Mouse (Mus musculus) hindbrain, embryonic 10.5 days (tissue): ENCODE results near the gene Slc8a3. TPM values are rescaled to one million over a fixed set of nuclear protein-coding genes. Genes with fewer than 3 reads are reported as not detected.

ENCODE experiments used
- DNase-seq: peaks from one replicate; pipeline ENCODE4 v3.0.0-alpha.2; 2017; ENCODE audit warnings: low spot score
- H3K27ac ChIP-seq: fragments of 300-500 bp; sonication (generic); 2 replicates; pipeline ENCODE4 v1.5.1; 2016; ENCODE audit warnings: mild to moderate bottlenecking, moderate library complexity
- H3K27me3 ChIP-seq: fragments of 300-500 bp; sonication (generic); 2 replicates; pipeline ENCODE4 v1.6.1; 2016; ENCODE audit warnings: mild to moderate bottlenecking; ENCODE audit not compliant: poor library complexity, insufficient read depth, severe bottlenecking
- H3K36me3 ChIP-seq: fragments of 300-500 bp; sonication (generic); 2 replicates; pipeline ENCODE4 v1.6.1; 2016; ENCODE audit warnings: mild to moderate bottlenecking, moderate library complexity
- H3K4me1 ChIP-seq: fragments of 300-500 bp; sonication (generic); replicated peaks from 2 replicates; pipeline ENCODE4 v1.6.1; 2016; ENCODE audit warnings: mild to moderate bottlenecking
- H3K4me3 ChIP-seq: fragments of 300-500 bp; sonication (generic); 2 replicates; pipeline ENCODE4 v1.5.1; 2016; ENCODE audit warnings: mild to moderate bottlenecking, moderate library complexity
- H3K9me3 ChIP-seq: fragments of 300-500 bp; sonication (generic); 2 replicates; pipeline ENCODE4 v1.6.1; 2016; ENCODE audit warnings: mild to moderate bottlenecking, moderate library complexity
- WGBS: fragments of 180-500 bp; shearing (Covaris S2); methylation state at CpG from one replicate; pipeline ENCODE4 v1.1.7; 2016; 5-methylcytosine and 5-hydroxymethylcytosine counted together
- polyA plus RNA-seq: library from polyadenylated mRNA; unstranded; fragments of >200 nt; fragmentation: Nextera tagmentation; extraction: Ambion mirVana; gene quantifications from 2 replicates; pipeline ENCODE4 v1.2.1, GENCODE M21; 2016

Gene Slc8a3
- polyA plus RNA-seq, 1 experiment from 2014 or later = 2.3 TPM

- H3K9me3 ChIP-seq = no peaks in the 10 kb centered on the region
- peak overlapping the region; percentile 74 for H3K27ac ChIP-seq
- H3K4me3 ChIP-seq = no peak overlapping the region
- no peaks in the 10 kb centered on the region for H3K27me3 ChIP-seq
- no peak for DNase-seq
- WGBS = 86% methylated on average over 9 of the region's 9 CpGs
- peaks cover 25% of the 10 kb centered on the region for H3K36me3 ChIP-seq
- H3K4me1 ChIP-seq = peaks cover 30% of the 10 kb centered on the region
Observed at GRCm38 (mm10) chr12:81167142-81167541, 165.8 kb downstream of the Slc8a3 start.

- 85% methylated on average over 8 of the region's 8 CpGs for WGBS
- no peaks in the 10 kb centered on the region for H3K27me3 ChIP-seq
- H3K27ac ChIP-seq = peak overlapping the region; percentile 74
Observed at GRCm38 (mm10) chr12:81166615-81167014, 166.4 kb downstream of the Slc8a3 start.

DNA sequence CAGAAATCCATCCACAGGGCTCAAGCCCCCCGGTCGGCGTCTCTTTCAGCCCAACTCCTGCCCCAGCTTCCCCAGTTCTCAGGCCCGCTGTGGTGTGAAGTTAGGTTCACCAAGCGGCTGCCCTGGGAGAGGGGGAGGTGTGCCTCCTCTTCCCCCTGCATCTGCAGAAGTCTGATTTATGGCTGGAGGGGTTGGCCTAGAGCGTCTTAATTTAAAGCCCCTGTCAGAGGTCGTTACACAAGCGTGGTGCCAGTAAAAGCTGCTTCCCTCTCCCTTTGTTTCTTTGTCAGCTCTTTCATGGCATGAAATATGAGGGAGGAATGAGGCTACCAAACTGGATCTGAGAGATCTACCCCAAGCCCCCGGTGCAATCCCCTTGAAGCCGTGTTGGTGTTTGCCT, 166.9 kb downstream of the Slc8a3 start:
- peak overlapping the region; percentile 74 for H3K27ac ChIP-seq

More at GRCm38 (mm10) chr12:81166615-81167014, 166.4 kb downstream of the Slc8a3 start:
- peaks cover 30% of the 10 kb centered on the region for H3K4me1 ChIP-seq
- no peak overlapping the region for H3K4me3 ChIP-seq
- DNase-seq = no peak
- peaks cover 20% of the 10 kb centered on the region for H3K36me3 ChIP-seq
- H3K9me3 ChIP-seq = no peaks in the 10 kb centered on the region

GRCm38 (mm10) chr12:81163566-81163965, 169.4 kb downstream of the Slc8a3 start:
- Histone ChIP-seq H3K4me1 (peaks cover 35% of the 10 kb centered on the region), H3K27me3 (no peaks in the 10 kb centered on the region), H3K9me3 (no peaks in the 10 kb centered on the region), H3K4me3 (no peak overlapping the region), H3K36me3 (peaks cover 18% of the 10 kb centered on the region), H3K27ac (no peak overlapping the region)
- DNase-seq = no peak
- 92% methylated on average over 3 of the region's 3 CpGs for WGBS

More for the DNA sequence above, 166.9 kb downstream of the Slc8a3 start:
- no peaks in the 10 kb centered on the region for H3K9me3 ChIP-seq
- no peaks in the 10 kb centered on the region for H3K27me3 ChIP-seq
- H3K4me1 ChIP-seq = peaks cover 30% of the 10 kb centered on the region
- peak; percentile 47 for DNase-seq
- H3K4me3 ChIP-seq = no peak overlapping the region
- 23% methylated on average over 10 of the region's 10 CpGs for WGBS
- H3K36me3 ChIP-seq = peaks cover 20% of the 10 kb centered on the region

DNA sequence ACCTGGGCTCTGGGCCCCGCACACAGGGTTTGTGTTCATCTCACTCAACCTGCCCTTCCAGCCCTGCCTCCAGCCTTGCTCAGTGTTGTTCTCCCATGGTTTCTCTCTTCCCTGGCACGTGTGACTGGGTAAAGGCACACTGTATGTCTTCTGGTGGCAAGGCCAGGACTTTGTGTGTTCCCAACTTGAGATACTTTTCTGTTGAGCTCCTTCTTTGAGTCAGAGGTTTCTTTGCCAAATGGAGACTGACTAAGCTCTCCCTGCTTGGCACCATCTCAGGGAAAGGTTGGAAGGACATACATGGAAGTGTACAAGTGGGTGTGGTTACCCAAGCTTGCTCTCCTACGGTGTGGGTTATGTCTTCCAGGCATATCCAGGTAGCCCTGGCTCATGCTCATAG, 169.8 kb downstream of the Slc8a3 start:
- no peak for DNase-seq
- 86% methylated on average over 3 of the region's 3 CpGs for WGBS

GRCm38 (mm10) chr12:81161282-81161681, 171.7 kb downstream of the Slc8a3 start:
- no peak overlapping the region for H3K27ac ChIP-seq
- DNase-seq = no peak
- H3K36me3 ChIP-seq = peaks cover 20% of the 10 kb centered on the region; the same call in 1 of the 2 replicates
- WGBS = 87% methylated on average over 2 of the region's 2 CpGs
- no peaks in the 10 kb centered on the region for H3K9me3 ChIP-seq
- peaks cover 15% of the 10 kb centered on the region for H3K4me1 ChIP-seq
- no peaks in the 10 kb centered on the region for H3K27me3 ChIP-seq
- H3K4me3 ChIP-seq = no peak overlapping the region

More for the DNA sequence above, 169.8 kb downstream of the Slc8a3 start:
- no peak overlapping the region for H3K27ac ChIP-seq
- peaks cover 31% of the 10 kb centered on the region for H3K4me1 ChIP-seq
- H3K36me3 ChIP-seq = peaks cover 23% of the 10 kb centered on the region
- H3K27me3 ChIP-seq = no peaks in the 10 kb centered on the region
- no peak overlapping the region for H3K4me3 ChIP-seq
- H3K9me3 ChIP-seq = no peaks in the 10 kb centered on the region

GRCm38 (mm10) chr12:81160831-81161230, 172.1 kb downstream of the Slc8a3 start:
- H3K9me3 ChIP-seq = no peaks in the 10 kb centered on the region
- 67% methylated on average over 5 of the region's 5 CpGs for WGBS
- no peak overlapping the region for H3K27ac ChIP-seq
- no peak overlapping the region for H3K4me3 ChIP-seq
- H3K4me1 ChIP-seq = peaks cover 10% of the 10 kb centered on the region
- no peaks in the 10 kb centered on the region for H3K27me3 ChIP-seq
- peaks cover 20% of the 10 kb centered on the region; the same call in 1 of the 2 replicates for H3K36me3 ChIP-seq
- peak; percentile 35 for DNase-seq

GRCm38 (mm10) chr12:81160425-81160824, 172.6 kb downstream of the Slc8a3 start:
- peaks cover 6% of the 10 kb centered on the region; the same call in 1 of the 2 replicates for H3K4me1 ChIP-seq
- no peaks in the 10 kb centered on the region for H3K27me3 ChIP-seq
- WGBS = 81% methylated on average over 3 of the region's 3 CpGs
- H3K27ac ChIP-seq = no peak overlapping the region
- H3K4me3 ChIP-seq = no peak overlapping the region
- no peak for DNase-seq
- H3K9me3 ChIP-seq = no peaks in the 10 kb centered on the region
- H3K36me3 ChIP-seq = peaks cover 23% of the 10 kb centered on the region; the same call in 1 of the 2 replicates

- 90% methylated on average over 2 of the region's 2 CpGs for WGBS
- H3K4me1 ChIP-seq = peaks cover 5% of the 10 kb centered on the region; the same call in 1 of the 2 replicates
Observed at GRCm38 (mm10) chr12:81159947-81160346, 173.0 kb downstream of the Slc8a3 start.

DNA sequence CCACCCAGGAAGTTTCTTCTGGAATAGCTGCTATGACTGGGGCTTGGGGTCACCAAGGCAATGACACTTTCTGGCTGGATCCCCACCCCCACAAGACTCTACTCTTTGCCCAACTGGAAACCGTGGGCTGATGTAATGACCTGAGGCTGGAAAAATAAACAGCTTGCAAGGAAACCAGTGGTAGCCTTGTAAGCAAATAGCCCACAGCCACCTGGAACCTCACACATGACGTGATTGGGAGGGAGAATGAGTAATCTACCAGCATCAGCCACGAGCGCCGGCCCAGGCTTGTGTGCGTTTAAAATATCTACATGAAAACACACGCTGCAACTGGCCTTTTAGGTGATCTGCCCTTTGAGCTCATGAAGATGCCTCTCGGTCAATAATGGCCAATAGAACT, 176.1 kb downstream of the Slc8a3 start:
- H3K4me3 ChIP-seq = no peak overlapping the region
- H3K27ac ChIP-seq = no peak overlapping the region
- no peak for DNase-seq
- H3K9me3 ChIP-seq = no peaks in the 10 kb centered on the region
- H3K36me3 ChIP-seq = peaks cover 44% of the 10 kb centered on the region
- 0 out of 2 replicates have a peak, but pooled peaks cover 5% of the 10 kb centered on the region for H3K4me1 ChIP-seq
- WGBS = 87% methylated on average over 8 of the region's 8 CpGs
- H3K27me3 ChIP-seq = peaks cover 12% of the 10 kb centered on the region

More at GRCm38 (mm10) chr12:81159947-81160346, 173.0 kb downstream of the Slc8a3 start:
- Histone ChIP-seq H3K36me3 (peaks cover 27% of the 10 kb centered on the region), H3K27me3 (no peaks in the 10 kb centered on the region), H3K4me3 (no peak overlapping the region), H3K9me3 (no peaks in the 10 kb centered on the region), H3K27ac (no peak overlapping the region; the same call in 1 of the 2 replicates)
- DNase-seq = no peak

DNA sequence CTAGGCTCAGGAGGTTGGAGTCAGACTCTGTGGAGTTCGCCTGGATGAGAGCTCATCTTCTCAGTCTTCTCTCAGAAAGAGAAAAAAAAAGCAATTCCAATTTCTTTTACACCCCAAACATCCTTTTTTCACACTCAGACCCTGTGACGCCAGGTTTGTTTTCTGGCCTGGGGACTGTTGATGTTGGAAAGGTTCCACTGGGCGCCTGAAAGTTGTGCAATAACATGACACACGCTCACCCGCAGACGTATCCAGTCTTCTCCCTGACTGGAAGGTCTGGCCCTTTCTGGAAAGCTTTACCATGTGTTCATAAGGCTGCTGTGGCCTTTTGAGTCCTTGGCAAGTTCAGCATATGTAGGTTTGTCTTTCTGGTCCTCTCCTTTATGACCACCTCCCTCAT, 177.3 kb downstream of the Slc8a3 start:
- Histone ChIP-seq H3K4me3 (no peak overlapping the region), H3K9me3 (no peaks in the 10 kb centered on the region), H3K36me3 (peaks cover 47% of the 10 kb centered on the region), H3K27ac (no peak overlapping the region), H3K4me1 (0 out of 2 replicates have a peak, but pooled peaks cover 5% of the 10 kb centered on the region), H3K27me3 (peaks cover 22% of the 10 kb centered on the region)
- DNase-seq = no peak
- WGBS = 87% methylated on average over 6 of the region's 6 CpGs

DNA sequence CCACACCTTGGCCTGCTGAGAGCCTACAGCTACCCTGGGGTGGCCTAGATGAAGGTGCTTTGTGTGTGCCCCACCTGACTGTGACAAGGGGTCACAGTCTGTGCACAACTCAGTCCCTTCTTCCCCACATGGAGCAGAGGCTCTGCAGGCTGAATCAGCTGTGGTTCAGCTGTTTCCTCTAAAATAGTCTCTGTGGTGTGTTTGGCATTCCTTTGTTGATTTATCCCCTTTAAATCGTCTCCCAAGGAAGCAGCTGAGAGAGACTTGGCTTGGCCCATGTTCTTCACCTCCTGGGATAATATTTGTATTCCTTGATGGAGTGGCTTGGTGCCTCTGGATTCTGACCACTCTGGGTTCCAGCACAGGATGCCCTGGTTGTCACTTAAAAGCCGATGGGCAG, 180.9 kb downstream of the Slc8a3 start:
- Histone ChIP-seq H3K36me3 (peaks cover 30% of the 10 kb centered on the region), H3K4me3 (no peak overlapping the region), H3K4me1 (peaks cover 14% of the 10 kb centered on the region), H3K27ac (no peak overlapping the region), H3K27me3 (peaks cover 53% of the 10 kb centered on the region), H3K9me3 (no peaks in the 10 kb centered on the region)
- DNase-seq = no peak
- WGBS = 80% methylated on average over 2 of the region's 2 CpGs

DNA sequence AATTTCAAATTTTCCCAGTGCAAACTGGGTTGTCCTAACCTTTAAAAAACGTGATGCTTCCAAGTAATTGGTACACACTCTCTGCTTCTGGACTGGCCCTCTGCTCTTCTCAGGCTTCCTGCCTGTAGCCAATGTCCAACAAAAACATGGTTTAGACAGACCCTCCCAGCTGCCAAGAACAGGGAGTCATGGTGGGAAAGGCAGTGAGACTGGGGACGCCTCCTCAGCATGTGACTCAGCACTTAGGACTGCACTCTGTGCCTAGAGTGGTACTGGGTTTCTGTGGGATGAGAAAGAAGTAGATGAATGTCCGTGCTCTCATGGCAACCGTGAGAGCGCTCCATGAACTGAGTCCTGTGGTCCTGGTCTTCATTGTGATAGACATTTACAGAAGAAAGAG, 182.1 kb downstream of the Slc8a3 start:
- Histone ChIP-seq H3K9me3 (no peaks in the 10 kb centered on the region), H3K4me3 (no peak overlapping the region), H3K27me3 (peaks cover 53% of the 10 kb centered on the region), H3K4me1 (peaks cover 26% of the 10 kb centered on the region), H3K27ac (no peak overlapping the region), H3K36me3 (peaks cover 27% of the 10 kb centered on the region)
- no peak for DNase-seq
- 86% methylated on average over 5 of the region's 5 CpGs for WGBS

- Histone ChIP-seq H3K9me3 (no peaks in the 10 kb centered on the region), H3K36me3 (peaks cover 9% of the 10 kb centered on the region; the same call in 1 of the 2 replicates), H3K4me3 (no peak overlapping the region), H3K4me1 (peaks cover 47% of the 10 kb centered on the region), H3K27me3 (peaks cover 70% of the 10 kb centered on the region), H3K27ac (no peak overlapping the region)
- no peak for DNase-seq
- WGBS = 96% methylated on average over 6 of the region's 6 CpGs
Observed at GRCm38 (mm10) chr12:81147956-81148355, 185.0 kb downstream of the Slc8a3 start.
